Mouse (Mus musculus) forebrain, embryonic 13.5 days (tissue): ENCODE measurements around the gene Fn3krp. TPM values are rescaled to one million over a fixed set of nuclear protein-coding genes. Genes with fewer than 3 reads are reported as not detected.

Experiments used
- ATAC-seq: fragments of 200-750 bp; cut with Nextera tagmentation; 2 replicates; pipeline ENCODE4 v1.8.0; 2017
- H3K27ac ChIP-seq: fragments of 300-500 bp; sonication (generic); 2 replicates; pipeline ENCODE4 v1.5.1; 2015; ENCODE audit warnings: inconsistent platforms, mild to moderate bottlenecking, moderate library complexity
- H3K27me3 ChIP-seq: fragments of 300-500 bp; sonication (generic); 2 replicates; pipeline ENCODE4 v1.6.1; 2015; ENCODE audit warnings: mild to moderate bottlenecking, inconsistent platforms
- H3K36me3 ChIP-seq: fragments of 300-500 bp; sonication (generic); 2 replicates; pipeline ENCODE4 v1.6.1; 2015; ENCODE audit warnings: mild to moderate bottlenecking, inconsistent platforms; ENCODE audit not compliant: poor library complexity, severe bottlenecking
- H3K4me1 ChIP-seq: fragments of 300-500 bp; sonication (generic); 2 replicates; pipeline ENCODE4 v1.6.1; 2015; ENCODE audit warnings: inconsistent platforms
- H3K4me2 ChIP-seq: fragments of 300-500 bp; sonication (generic); 2 replicates; pipeline ENCODE4 v1.6.1; 2015; ENCODE audit warnings: inconsistent platforms, mild to moderate bottlenecking, moderate library complexity
- H3K4me3 ChIP-seq: fragments of 300-500 bp; sonication (generic); 2 replicates; pipeline ENCODE4 v1.5.1; 2015; ENCODE audit warnings: mild to moderate bottlenecking, inconsistent platforms
- H3K9ac ChIP-seq: fragments of 300-500 bp; sonication (generic); 2 replicates; pipeline ENCODE4 v1.6.1; 2015; ENCODE audit warnings: mild to moderate bottlenecking, inconsistent platforms
- H3K9me3 ChIP-seq: fragments of 300-500 bp; sonication (generic); replicated peaks from 2 replicates; pipeline ENCODE4 v1.6.1; 2016; ENCODE audit warnings: inconsistent platforms
- WGBS: fragments of 180-500 bp; shearing (Covaris S2); methylation state at CpG from one replicate; pipeline ENCODE4 v1.1.7; 2015; 5-methylcytosine and 5-hydroxymethylcytosine counted together
- polyA plus RNA-seq: library from polyadenylated mRNA; unstranded; fragments of >200 nt; fragmentation: Nextera tagmentation; extraction: Ambion mirVana; gene quantifications from 2 replicates; pipeline ENCODE4 v1.2.1, GENCODE M21; 2015

Gene Fn3krp
- polyA plus RNA-seq, 1 experiment from 2014 or later, result 11.0 TPM

DNA sequence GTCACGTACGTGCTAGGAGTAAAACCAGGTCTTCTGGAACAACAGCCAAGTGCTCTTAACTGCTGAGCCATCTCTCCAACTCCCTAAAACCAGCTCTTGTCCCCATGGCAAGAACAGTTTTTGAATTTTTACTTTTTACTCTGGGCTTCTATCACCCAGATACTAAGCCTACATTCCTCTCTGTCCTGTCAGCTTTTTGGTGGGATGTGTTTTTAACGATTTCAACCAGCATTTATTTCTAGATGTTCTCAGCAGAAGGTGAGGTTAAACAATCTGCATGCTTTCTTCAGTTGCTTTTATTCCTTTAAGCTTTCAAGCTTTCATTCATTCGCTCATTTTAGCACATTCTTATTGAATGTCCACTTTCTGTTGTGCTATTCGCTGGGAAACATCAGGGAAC is 3.2 kb upstream of the Fn3krp start:
- H3K27me3 ChIP-seq, result no peaks in the 10 kb centered on the region
- H3K9me3 ChIP-seq, result no peaks in the 10 kb centered on the region
- H3K4me1 ChIP-seq, result peaks cover 17% of the 10 kb centered on the region
- no peak overlapping the region for H3K4me3 ChIP-seq
- H3K27ac ChIP-seq, result no peak overlapping the region
- no peak overlapping the region for H3K4me2 ChIP-seq
- no peak overlapping the region for H3K9ac ChIP-seq
- H3K36me3 ChIP-seq, result no peaks in the 10 kb centered on the region
- ATAC-seq, result no peak
- 87% methylated on average over 5 of the region's 5 CpGs for WGBS

DNA sequence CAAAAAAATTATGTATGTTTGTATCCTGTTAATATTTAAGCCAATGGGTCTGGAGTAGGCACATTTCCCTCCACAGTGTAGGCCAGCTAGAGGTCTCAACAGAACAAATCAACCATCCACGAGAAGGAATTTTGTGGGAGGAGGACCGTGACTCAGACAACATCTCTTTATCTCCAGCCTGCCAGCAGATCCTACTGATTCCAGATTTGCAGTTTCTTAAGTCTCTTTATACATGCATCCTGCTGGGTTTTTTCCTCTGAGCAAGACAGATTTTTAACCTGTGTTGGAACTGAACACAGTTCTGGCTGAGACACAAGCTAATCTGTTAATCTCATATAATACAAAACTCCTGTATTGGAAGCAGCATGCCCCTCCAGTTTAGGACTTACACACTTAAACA is 2.3 kb upstream of the Fn3krp start:
- no peaks in the 10 kb centered on the region for H3K27me3 ChIP-seq
- whole genome bisulfite sequencing, result 75% methylated on average over 2 of the region's 2 CpGs
- no peak overlapping the region for H3K9ac ChIP-seq
- no peak overlapping the region for H3K4me2 ChIP-seq
- no peaks in the 10 kb centered on the region for H3K9me3 ChIP-seq
- H3K36me3 ChIP-seq, result no peaks in the 10 kb centered on the region
- peaks cover 17% of the 10 kb centered on the region for H3K4me1 ChIP-seq
- H3K4me3 ChIP-seq, result no peak overlapping the region
- no peak overlapping the region for H3K27ac ChIP-seq
- ATAC-seq, result no peak

DNA sequence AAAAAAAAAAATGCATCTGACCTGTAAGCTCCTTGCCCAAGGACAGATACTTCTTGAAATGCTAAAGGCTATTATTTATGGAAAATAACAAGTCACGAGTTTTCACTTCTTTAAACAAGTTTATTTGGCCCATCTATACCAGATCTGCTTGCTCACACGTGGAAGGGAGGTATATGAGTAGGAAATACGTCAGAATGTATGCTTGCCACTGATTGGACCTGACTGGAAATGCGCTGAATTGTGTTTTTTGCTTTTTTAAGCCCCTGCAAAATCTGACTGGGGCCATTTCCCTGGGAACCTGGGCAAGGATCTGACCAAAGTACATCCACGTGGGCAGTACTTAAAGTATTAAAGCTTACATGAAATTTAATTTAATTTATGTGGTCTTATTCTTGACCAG is 822 bp upstream of the Fn3krp start:
- no peaks in the 10 kb centered on the region for H3K27me3 ChIP-seq
- H3K36me3 ChIP-seq, result no peaks in the 10 kb centered on the region
- peak overlapping the region; percentile 74 for H3K4me3 ChIP-seq
- peak overlapping the region; percentile 84 for H3K4me2 ChIP-seq
- no peaks in the 10 kb centered on the region for H3K9me3 ChIP-seq
- ATAC-seq, result no peak
- H3K27ac ChIP-seq, result no peak overlapping the region
- no peak overlapping the region; the same call in 1 of the 2 replicates for H3K9ac ChIP-seq
- WGBS, result 58% methylated on average over 5 of the region's 5 CpGs
- H3K4me1 ChIP-seq, result peaks cover 17% of the 10 kb centered on the region

DNA sequence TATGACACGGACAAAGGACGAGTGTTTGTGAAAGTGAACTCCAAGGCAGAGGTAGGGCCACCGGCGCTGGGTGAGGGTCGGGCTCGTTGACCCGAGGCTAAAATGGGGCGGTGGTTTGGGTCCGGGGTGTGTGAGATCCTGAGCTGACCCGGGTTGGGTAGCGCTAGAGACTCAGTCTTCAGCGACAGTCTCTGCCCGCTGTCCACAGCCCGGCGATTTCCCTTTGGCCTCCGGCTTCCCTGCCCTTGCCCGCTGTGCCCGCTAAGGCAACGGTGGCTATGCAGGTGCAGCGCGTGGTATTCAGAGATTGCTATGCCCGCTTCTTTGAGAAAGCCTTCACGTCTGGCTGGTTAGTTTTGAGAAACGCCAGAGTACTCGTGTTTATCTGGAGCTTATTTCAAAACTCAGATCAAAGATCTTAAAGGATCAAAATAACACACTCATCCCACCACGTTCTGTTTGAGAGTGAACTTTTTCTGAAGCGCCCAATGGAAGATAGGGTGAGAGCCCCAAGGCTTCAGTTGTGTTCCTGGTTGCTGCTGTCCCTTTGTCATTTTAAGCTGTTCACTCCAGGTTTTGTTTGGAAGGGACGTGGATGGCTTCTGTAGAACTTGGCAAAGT is 462 bp downstream of the Fn3krp start:
- peak; percentile 61 for ATAC-seq
- Histone ChIP-seq H3K9ac (peak overlapping the region; percentile 80), H3K36me3 (0 out of 2 replicates have a peak, but pooled peaks cover 4% of the 10 kb centered on the region), H3K9me3 (no peaks in the 10 kb centered on the region), H3K4me1 (peaks cover 17% of the 10 kb centered on the region), H3K4me2 (peak overlapping the region; percentile 84), H3K27ac (no peak overlapping the region), H3K4me3 (peak overlapping the region; percentile 74), H3K27me3 (no peaks in the 10 kb centered on the region)
- WGBS, result under 1% methylated on average over 28 of the region's 28 CpGs

DNA sequence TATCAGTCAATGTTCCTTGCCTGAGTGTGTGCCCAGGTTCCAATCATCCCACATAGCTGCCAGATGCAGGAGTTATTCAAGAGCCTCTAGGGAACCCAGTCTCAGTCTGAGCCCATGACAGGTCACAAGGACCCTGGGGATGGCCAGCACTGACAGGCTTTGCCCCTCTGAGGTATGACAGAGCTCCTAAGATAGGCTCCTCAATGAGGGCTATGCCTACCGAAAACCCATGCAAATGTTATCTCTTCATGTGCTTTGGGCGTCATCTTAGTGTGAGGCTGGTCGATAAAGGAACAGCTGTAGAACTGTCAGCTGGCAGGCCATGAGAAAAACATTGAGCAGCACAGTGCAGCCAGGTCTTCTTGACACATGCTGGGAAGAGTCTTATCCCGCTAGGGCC is 12.2 kb downstream of the Fn3krp start:
- H3K27ac ChIP-seq, result no peak overlapping the region
- H3K9ac ChIP-seq, result no peak overlapping the region
- no peak overlapping the region for H3K4me2 ChIP-seq
- H3K4me1 ChIP-seq, result peaks cover 12% of the 10 kb centered on the region
- H3K36me3 ChIP-seq, result peaks cover 20% of the 10 kb centered on the region
- H3K4me3 ChIP-seq, result no peak overlapping the region
- no peak for ATAC-seq
- WGBS, result 80% methylated on average over 4 of the region's 4 CpGs
- no peaks in the 10 kb centered on the region for H3K9me3 ChIP-seq
- no peaks in the 10 kb centered on the region for H3K27me3 ChIP-seq

DNA sequence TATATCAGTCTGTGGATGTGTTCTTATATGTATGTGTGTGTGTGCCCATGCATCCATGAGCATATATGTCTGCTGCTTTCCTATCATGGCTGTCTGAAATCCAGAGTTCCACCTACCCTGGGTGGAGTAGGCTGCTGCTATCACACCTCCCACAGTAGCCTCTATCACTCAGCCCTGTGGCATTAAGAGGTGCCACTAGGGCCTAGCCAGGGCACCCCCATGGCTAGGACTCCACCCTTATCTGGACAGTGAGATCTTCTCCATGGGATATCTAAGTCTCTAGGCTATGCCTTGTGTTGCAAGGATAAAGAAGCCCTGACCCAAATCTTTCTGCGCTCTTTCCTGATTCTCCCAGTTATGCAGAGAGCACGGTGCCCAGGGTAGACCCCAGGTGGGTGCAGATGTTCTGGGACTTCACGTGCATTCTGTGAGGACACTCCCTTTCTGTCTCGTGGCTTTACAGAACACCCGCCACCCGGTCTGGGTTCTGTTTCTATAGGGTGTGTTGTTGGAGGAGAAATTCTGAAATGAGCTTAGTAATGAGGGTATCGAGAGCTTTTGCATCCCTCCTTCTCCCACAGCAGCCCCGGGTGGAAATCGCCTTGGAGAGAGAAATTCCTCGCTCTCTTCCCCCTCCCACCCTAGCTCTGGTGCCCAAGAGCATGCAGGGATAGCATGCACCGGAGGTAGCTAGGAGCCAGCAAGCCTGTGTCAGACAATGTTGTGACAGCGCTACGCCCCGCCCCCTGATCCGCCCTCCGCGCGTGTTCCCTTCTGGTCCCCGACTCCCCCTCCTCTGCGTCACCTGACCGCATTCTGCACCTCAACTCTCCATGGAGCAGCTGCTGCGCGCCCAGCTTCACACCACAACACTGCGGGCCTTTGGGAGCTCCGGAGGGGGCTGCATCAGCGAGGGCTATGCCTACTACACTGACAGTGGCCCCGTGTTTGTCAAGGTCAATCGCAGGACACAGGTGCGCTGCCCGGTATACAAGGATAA is 13.3 kb downstream of the Fn3krp start, which contains the start of gene Fn3k:
TSS of gene Fn3k (plus strand) at position 758 of the 1,000 bp plus-strand sequence.
- Histone ChIP-seq H3K27me3 (no peaks in the 10 kb centered on the region), H3K4me1 (peaks cover 12% of the 10 kb centered on the region), H3K27ac (no peak within 1 kb of the TSS), H3K4me2 (peak within 1 kb of the TSS; percentile 77), H3K9ac (peak within 1 kb of the TSS; percentile 61), H3K9me3 (no peaks in the 10 kb centered on the region), H3K36me3 (peaks cover 9% of the 10 kb centered on the region), H3K4me3 (peak within 1 kb of the TSS; percentile 41)
- peak; percentile 98 for ATAC-seq
- WGBS, result 7% methylated on average over 30 of the region's 30 CpGs

DNA sequence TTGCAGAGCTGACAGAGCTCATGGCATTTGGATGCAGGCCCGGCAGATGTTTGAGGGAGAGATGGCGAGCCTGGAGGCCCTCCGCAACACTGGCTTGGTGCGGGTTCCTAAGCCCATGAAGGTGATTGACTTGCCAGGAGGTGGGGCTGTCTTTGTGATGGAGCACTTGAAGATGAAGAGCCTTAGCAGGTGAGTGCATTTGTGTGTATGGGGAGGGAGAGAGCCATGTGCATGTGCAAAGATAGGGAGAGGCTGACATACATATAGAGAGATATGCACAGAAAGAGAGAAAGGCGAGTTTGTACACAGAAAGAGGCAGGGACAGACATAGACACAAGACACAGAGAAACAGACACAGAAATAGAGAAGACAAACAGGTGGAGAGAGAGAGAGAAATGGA is 16.0 kb downstream of the Fn3krp start:
- H3K4me3 ChIP-seq, result no peak overlapping the region

DNA sequence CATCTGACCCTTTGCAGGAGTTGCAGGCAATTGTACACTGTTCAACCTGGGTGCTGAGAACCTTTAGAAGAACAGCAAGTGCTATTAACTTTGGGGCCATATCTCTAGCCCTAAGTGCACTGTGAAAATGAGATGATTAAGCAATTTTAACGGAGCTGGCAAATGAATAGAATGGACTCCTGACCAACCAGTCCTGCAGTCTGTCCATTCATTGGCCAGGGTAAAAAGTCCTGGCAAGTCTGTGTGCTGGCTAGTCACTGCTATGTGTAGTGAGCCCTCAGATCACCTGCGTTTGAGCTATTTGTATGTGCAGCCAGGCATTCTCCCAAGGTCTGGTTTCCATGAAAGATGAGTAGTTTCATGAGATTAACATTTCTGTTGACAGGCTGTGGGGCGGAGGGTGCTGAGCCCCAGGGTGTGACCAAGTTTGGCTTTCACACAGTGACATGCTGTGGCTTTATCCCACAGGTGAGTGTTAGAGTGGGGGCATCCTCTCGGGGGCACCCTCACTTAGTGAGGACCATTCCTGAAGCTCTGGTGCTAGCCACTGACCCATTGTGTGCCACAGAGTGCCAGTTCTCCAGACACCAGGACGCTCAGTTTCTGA is 18.6 kb downstream of the Fn3krp start:
- H3K27ac ChIP-seq, result no peak overlapping the region
- WGBS, result 67% methylated on average over 5 of the region's 5 CpGs
- ATAC-seq, result no peak

More for the DNA sequence above, 16.0 kb downstream of the Fn3krp start:
- H3K9me3 ChIP-seq, result no peaks in the 10 kb centered on the region
- WGBS, result 78% methylated on average over 5 of the region's 5 CpGs
- no peak for ATAC-seq
- H3K4me1 ChIP-seq, result peaks cover 12% of the 10 kb centered on the region
- H3K4me2 ChIP-seq, result no peak overlapping the region
- H3K27me3 ChIP-seq, result no peaks in the 10 kb centered on the region
- H3K9ac ChIP-seq, result no peak overlapping the region
- H3K36me3 ChIP-seq, result no peaks in the 10 kb centered on the region
- no peak overlapping the region for H3K27ac ChIP-seq

DNA sequence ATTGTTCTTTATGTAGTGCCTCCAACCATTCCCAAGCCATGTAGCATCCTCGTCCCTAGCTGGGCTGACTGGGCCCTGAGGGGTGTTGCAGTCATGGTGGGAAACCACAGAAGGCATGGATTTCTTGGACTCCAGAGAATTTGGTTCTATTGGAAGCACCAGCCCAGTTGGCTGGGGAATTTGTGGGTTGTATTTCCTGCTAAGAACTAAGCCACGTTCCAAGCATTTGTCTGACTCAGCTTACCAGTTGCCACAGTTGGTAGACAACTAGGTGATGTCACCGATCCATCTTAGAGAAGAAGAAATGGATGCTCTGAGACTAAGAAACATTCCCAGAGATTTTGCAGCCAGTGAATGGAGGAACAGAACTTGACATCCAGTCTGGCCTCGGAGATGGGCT is 20.5 kb downstream of the Fn3krp start:
- Histone ChIP-seq H3K27ac (no peak overlapping the region), H3K9me3 (no peaks in the 10 kb centered on the region), H3K9ac (no peak overlapping the region), H3K36me3 (no peaks in the 10 kb centered on the region), H3K27me3 (no peaks in the 10 kb centered on the region), H3K4me3 (no peak overlapping the region), H3K4me1 (no peaks in the 10 kb centered on the region), H3K4me2 (no peak overlapping the region)
- WGBS, result 92% methylated on average over 4 of the region's 4 CpGs
- ATAC-seq, result no peak

More for the DNA sequence above, 18.6 kb downstream of the Fn3krp start:
- Histone ChIP-seq H3K9me3 (no peaks in the 10 kb centered on the region), H3K36me3 (no peaks in the 10 kb centered on the region), H3K9ac (no peak overlapping the region), H3K4me2 (no peak overlapping the region), H3K27me3 (no peaks in the 10 kb centered on the region), H3K4me3 (no peak overlapping the region), H3K4me1 (peaks cover 5% of the 10 kb centered on the region; the same call in 1 of the 2 replicates)

DNA sequence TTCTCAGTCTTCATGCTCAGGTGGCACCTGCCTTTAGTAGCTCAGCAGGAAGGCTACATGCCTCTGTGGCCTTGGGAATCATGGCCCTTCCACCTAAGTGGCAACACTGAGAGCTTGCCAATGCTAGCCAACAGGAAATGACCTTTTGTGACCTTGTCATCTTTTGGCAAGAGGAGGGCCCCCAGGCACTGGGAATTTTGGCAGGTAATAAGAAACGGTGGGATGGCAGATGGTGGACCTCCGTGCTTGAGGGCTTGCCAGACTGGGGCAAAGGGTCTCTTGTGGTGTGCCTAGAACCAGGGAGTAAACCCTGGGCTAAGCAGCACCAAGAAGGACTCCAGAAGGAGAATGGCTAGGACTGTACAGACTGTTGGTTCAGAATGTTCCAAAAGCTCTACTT is 20.9 kb downstream of the Fn3krp start:
- H3K4me3 ChIP-seq, result no peak overlapping the region
- no peaks in the 10 kb centered on the region for H3K36me3 ChIP-seq
- H3K9me3 ChIP-seq, result no peaks in the 10 kb centered on the region
- ATAC-seq, result no peak
- no peak overlapping the region for H3K9ac ChIP-seq
- no peak overlapping the region for H3K27ac ChIP-seq
- no peak overlapping the region for H3K4me2 ChIP-seq
- H3K4me1 ChIP-seq, result no peaks in the 10 kb centered on the region
- H3K27me3 ChIP-seq, result no peaks in the 10 kb centered on the region
- 70% methylated on average over 2 of the region's 2 CpGs for WGBS

DNA sequence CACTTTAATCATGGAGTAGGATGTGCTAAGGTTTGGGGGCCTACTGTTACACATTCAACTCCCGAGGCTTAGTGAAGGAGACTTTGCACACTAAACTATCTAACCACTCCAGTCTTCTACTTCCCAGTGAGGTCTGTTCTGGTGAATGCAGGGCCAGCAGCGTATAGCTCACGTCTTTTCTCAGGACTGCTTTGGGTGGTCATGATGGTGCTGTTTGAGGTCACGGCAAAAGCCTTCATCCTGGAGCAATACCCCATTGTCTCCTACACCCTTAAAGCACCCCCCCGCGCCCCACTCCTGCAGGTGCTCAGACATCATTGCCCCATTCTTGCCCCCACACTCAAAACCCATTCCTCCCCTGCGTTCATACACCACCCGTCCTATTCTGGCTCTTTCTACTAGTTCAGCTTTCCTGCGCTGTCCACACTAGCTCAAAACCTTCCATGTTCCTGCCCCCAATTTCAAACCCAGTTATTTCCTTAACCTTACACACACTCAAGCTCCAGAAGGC is 30.1 kb downstream of the Fn3krp start:
- Histone ChIP-seq H3K27ac (peak overlapping the region; percentile 40; the same call in 1 of the 2 replicates), H3K36me3 (peaks cover 12% of the 10 kb centered on the region; the same call in 1 of the 2 replicates), H3K4me3 (peak overlapping the region; percentile 70), H3K27me3 (no peaks in the 10 kb centered on the region), H3K4me2 (peak overlapping the region; percentile 81), H3K9me3 (no peaks in the 10 kb centered on the region), H3K4me1 (peaks cover 21% of the 10 kb centered on the region), H3K9ac (peak overlapping the region; percentile 83; the same call in 1 of the 2 replicates)
- no peak for ATAC-seq
- 18% methylated on average over 9 of the region's 9 CpGs for WGBS
